Mouse (Mus musculus): ENCODE measurements around the gene Ap4m1.

DNA sequence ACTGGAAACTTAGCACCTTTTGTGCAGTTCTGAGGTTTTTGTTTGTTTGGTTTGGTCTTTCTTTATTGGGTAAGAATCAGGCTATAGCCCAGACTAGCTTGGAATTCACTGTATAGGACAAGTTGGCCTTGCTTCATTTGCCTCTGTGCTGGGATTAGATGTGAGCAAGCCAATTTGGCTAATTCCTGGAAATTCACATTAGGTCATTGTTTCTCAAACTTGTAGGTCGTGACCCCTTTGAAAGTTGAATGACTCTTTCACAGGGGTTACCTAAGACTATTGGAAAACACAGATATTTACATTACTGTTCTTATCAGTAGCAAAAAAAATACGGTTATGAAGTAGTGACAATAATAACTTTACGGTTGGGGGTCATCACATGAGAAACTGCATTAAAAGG lies 17.4 kb upstream of the Ap4m1 start:
- TF ChIP-seq FLI1 (IDR thresholded peaks at IDR 0.05; ENCODE audit: low read length), result no peak
- TF ChIP-seq GATA1 (IDR thresholded peaks at IDR 0.05; ENCODE audit: borderline replicate concordance, low read length), result no peak

All from megakaryocyte, embryonic 14.5 days (primary cell).